Mouse (Mus musculus): ENCODE data around the gene Gpr137c. TPM values are rescaled to one million over a fixed set of nuclear protein-coding genes. Genes with fewer than 3 reads are reported as not detected.

The Gpr137c gene
- 1 to 10 TPM; 1.9 to 5.3 (median 3.2) TPM for total RNA-seq (2022)

GRCm38 (mm10) chr14:45219281-45220089 lies at the start of gene Gpr137c:
Gene Gpr137c, plus strand, starts transcription at chr14:45219717.
- DNase-seq (ENCODE audit: low spot score in 2 of 2): peak; percentile 97 to 99

GRCm38 (mm10) chr14:45172260-45172659 lies 47.3 kb upstream of the Gpr137c start:
- no peak for DNase-seq (ENCODE audit: low spot score in 2 of 2)

DNA sequence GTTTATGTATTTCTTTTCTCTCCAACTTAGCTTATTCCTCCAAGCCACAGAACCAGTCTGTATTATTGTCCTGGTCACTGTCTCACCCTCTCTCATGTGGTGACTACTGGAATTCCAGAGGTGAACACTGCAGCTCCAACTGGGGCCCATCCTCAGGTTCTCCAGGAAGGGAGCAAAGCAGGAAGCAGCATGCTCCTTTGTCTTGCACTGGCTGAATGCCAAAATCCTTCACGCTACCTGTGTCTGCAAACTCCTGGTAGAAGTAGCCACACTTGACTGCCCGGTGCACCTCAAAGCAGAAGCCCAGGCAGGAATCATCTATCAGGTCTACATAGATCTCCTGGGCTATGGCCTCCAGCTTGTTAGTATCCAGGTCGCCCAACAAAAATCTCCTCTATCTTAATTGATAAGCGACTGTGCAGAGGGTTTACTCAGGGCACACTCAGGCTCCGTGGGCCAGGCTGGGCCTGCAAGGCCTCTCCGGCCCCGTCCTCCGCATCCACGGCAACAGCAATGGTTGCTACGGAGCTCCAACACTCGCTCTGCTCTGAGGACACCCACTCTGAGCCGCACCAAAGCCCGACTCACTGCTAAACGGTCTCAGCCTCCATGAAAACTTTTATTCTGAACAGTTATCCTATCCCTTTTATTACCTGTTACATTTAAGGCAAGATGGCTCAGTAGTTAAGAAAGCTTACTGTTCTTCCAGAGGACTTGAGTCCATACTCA lies 44.3 kb upstream of the Gpr137c start:
- DNase-seq (ENCODE audit: low spot score in 2 of 2): no peak

DNA sequence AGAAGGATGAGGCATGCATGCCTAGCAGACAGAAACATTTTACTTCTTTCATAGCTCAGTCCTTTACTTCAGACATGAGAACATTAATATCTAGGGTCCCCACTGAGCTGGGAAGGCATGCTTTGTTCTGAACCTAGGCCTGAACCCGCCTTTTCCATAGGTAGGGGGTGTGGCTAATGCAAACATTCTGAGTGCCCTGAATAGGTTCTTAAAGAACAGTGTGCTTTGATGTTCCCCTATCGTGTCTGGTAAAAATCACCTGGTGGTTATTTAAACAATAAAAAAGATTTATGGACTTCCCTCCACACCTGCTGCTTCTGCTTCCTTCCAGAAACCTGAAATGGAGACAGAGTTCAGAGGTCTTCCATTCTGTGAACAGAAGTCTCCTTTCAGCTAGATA lies 40.3 kb upstream of the Gpr137c start:
- no peak for DNase-seq (ENCODE audit: low spot score in 2 of 2)

DNA sequence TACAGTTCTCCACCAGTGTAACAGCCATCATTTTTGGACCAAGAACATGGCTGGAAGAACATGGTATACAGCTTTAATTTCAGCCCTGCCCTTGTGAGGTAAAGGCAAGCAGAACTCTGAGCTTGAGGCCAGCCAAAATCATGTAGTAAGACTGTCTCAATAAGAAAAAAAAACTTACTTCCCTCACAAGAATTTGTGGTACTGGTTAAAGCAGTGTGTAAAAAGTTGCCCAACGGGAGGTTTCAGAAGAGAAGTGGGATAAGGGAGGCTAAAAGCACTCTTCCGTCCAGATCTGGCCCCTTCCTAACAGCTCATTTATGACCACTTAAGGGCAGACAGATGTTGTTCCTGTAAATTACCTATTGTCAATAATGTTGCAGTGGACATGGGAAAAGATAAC lies 39.9 kb upstream of the Gpr137c start:
- DNase-seq (ENCODE audit: low spot score in 2 of 2): no peak

DNA sequence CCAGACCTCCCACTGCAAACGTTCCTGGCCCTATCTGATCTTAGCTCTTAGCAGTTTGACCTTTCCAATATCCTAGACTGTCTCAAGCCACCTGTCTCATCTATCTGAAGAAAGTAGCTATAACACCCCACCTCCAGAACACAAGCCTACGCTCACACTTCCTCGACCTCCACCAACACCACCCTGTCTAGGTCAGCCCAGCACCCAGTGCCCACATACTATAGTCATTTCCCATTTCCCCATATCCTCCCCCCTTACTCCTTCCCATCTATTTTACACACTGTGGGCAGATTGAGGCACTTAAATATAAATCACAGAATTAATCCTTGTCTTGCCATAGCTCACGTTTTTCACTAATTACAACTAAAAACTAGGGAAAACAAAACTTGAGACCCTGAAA lies 37.9 kb upstream of the Gpr137c start:
- DNase-seq (ENCODE audit: low spot score in 2 of 2): no peak

DNA sequence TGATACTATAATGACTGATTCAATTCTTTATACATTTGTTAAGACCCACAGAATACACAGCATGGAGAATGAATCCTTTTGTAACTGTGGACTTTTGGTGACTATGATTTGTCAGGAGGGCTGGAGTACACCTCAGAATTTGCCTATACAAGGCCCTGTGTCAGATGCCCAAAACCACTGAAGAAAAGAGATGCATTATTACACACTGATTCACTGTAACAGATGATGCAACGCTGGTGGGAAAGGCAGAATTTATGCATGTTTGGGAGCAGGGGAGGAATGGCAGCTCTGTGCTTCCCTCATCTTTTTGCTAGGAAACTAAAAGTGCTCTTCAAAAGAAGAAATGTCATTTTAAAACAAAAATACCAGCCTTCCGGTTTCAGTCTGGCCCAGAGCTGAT lies 28.5 kb upstream of the Gpr137c start:
- DNase-seq (ENCODE audit: low spot score in 2 of 2): no peak

GRCm38 (mm10) chr14:45200607-45201006 lies 18.9 kb upstream of the Gpr137c start:
- DNase-seq (ENCODE audit: low spot score in 2 of 2): no peak

DNA sequence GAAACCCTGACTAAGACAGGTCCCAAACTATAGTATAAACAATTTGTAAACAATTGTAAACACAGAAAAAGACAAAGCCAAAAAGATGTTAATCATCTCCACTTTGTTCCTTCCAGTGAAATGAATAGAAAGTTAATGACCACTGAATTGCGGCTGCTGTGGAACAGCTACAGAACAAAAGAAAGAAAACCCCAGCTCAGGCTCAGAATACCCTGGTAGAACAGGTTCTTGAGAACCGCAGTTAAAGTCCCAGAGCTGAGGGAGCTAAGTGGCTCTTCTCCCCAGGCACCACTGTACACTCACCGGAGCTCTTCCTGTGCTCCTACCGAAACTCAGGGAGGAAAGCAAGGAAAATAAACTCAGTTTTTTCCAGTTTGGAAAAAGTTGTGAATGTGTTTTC lies 8.8 kb upstream of the Gpr137c start:
- DNase-seq (ENCODE audit: low spot score in 2 of 2): no peak

DNA sequence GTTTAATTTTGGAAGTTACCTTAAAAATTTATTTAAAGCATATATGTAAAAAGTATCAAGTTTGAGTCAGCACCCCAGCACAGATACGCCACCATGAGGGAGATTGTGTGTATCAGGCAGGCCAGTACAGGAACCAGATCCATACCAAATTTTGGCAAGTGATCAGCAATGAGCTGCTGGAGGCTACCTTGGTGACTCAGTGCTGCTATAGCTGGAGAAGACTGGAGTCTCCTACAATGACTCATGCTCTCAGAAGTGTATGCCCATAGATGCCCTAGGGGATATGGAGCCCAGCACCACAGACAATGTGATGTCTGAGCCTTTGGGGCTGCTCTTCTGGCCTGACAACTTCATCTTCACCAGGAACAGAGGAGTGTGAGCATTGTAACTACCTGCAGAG lies 8.1 kb upstream of the Gpr137c start:
- DNase-seq (ENCODE audit: low spot score in 2 of 2): no peak

DNA sequence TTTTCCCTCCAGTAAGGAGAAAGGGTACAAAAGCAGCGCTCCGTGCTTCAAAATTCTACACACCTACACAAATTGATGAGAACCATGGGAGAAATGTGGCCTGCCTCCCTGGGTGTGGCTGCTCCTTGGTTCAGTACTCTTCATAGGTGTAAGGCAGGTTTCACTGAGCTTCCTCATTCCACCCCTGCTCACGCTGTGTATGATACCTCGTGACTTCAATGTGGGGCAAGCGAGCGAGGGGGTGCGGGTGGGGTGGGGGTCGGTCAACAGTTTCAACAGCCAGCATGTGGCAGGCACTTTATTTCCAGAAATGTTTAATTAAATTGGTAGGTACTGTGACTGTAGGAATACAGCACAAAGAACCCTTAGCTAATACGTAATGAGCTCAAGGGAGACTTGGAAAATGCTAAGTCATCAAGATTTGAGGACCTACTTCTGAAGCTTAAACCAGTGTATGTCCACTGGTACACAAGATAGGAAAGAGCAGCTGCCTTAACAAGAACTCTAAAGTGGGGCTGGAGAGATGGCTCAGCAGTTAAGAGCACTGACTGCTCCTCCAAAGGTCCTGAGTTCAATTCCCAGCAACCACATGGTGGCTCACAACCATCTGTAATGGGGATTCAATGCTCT lies 2.7 kb upstream of the Gpr137c start:
- no peak for DNase-seq (ENCODE audit: low spot score in 2 of 2)

GRCm38 (mm10) chr14:45217693-45218092 lies 1.8 kb upstream of the Gpr137c start:
- DNase-seq (ENCODE audit: low spot score in 2 of 2): no peak

DNA sequence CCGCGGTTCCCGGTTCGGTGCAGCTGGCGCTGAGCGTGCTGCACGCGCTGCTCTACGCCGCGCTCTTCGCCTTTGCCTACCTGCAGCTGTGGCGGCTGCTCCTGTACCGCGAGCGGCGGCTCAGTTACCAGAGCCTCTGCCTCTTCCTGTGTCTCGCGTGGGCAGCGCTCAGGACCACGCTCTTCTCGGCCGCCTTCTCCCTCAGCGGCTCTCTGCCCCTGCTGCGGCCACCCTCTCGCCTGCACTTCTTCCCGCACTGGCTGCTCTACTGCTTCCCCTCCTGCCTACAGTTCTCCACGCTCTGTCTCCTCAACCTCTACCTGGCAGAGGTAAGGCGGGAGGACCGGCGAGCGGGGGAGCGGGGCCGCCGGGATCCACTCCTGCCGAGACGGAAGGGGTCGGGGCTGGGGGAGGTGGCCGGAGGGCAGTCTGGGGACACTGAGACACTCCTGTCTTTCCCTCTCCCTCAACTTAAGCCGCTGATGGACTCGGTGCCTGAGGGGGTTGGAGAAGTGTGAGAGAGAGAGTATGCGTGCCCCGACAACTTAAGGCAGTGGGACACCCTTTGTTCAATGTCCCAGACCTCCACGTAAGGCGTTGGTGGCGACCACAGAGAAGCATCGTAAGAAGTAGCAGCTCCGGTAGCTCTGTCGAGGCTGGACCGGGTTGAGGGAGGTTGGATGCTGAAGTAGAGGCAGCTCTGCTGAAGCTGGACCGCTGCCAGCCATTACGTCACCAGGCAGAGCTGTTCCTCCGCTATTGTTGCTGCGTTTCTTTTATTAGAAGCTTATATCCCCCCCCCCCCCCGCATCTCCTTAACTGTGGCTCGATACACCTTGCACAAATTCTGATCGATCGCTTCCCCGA lies 806 bp downstream of the Gpr137c start, which contains the start of gene Txndc16:
Txndc16 (minus strand) TSS at position 239 of the 867 bp plus-strand sequence.
- DNase-seq (ENCODE audit: low spot score in 2 of 2): peak; percentile 37 to 57

- no peak for DNase-seq (ENCODE audit: low spot score in 2 of 2)
Measured at GRCm38 (mm10) chr14:45220957-45221630, 1.6 kb downstream of the Gpr137c start.

- no peak for DNase-seq (ENCODE audit: low spot score in 2 of 2)
Measured at GRCm38 (mm10) chr14:45239042-45239441, 19.5 kb downstream of the Gpr137c start.

DNA sequence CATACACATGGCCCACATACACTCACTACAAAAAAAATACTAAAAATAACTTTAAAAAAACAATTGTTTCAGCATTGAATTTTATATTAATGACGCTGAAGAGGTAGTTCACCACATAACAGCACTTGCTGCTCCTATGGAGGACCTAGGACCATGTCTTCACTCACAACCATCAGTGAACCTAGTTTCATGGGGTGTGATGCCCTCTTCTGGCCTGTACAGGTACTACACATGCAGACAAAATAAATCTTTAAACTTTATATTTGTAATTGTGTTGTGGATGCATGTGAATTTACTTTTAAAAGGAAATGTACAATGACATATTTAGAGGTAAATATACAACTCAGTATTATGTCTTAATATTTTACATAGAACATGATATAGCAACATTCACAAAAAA lies 22.1 kb downstream of the Gpr137c start:
- no peak for DNase-seq (ENCODE audit: low spot score in 2 of 2)

DNA sequence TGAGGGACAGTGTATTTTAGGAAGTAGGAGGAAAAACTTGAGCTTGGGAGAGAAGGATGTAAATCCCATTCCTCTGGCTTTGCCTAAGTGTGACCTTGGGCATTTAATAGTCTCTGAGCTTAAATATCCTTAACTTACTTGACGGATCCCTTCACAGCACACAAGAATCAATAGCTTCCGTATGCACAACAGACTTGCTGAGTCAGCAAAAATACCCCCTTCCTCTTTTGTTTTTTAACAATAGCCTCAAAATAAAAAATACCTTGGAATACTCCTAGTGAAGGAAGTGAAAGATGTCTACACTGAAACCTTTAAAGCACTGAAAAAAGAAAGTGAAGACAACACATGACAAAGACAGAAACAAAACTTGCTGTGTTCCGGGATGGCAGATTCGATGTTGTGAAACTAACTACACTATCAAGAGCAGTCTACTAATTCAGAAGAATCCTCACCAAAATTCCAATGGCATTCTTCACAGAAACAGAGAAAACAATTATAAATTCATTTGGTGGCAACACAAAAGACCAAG lies 32.1 kb downstream of the Gpr137c start:
- DNase-seq (ENCODE audit: low spot score in 2 of 2): no peak

DNA sequence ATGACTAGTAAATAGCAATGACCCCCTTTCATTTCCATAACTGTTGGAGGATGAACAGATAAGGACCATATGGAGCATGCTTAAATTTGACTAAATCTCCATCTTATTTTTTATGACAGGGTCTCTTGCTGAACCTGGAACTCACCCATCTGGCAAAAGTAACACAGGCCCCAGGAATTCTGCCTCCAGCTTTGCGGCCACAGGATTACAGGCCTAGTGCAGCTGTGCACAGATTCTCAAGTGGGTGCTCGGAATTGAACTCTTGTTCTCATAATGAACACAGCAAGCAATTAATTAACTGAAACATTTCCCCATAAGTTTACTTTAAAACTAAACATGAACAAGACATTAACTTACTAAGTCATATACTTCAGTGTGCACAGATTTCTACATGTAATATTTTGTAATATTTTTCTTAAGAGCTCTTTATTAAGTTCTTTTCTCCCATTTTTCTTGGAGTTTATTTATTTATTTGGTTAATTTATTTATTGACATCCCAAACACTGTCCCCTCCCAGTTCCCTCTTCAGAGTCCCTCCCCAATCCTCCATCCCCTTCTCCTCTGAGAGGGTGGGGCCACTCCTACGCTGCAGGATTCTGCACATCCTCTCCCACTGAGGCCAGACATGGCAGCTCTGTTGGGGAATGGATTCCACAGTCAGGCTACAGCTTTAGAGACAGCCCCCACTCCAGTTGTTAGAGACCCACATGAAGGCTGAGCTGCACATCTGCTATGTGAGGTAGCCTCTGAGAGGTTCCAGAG lies 44.5 kb downstream of the Gpr137c start:
- no peak for DNase-seq (ENCODE audit: low spot score in 2 of 2)

DNA sequence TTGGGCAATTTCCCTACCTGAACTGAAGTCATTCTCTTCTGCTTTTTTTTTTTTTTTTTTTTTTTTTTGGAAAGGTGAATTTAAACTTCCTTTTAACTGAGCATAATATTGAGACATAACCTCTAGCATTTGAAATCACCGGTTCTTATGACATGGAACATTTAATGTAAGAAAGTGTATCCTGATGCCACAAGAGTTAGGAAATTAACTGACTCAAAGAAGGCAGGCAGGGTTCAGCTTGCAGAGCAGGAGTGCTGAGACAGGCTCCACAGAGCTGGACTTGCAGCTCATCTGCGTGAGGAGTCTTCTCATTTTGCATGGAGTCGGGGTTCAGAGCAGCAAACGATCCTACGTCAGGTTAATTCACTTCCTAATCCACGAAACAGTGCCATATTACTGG lies 56.3 kb downstream of the Gpr137c start:
- no peak for DNase-seq (ENCODE audit: low spot score in 2 of 2)

- DNase-seq (ENCODE audit: low spot score in 2 of 2): no peak
Measured at GRCm38 (mm10) chr14:45282066-45282465, 62.5 kb downstream of the Gpr137c start.

All from gastrocnemius, adult 8-10 months (tissue).